Mouse (Mus musculus): ENCODE measurements at regions not wholly inside any gene's neighbourhood (a gene's known extent, or its start where the extent isn't known, plus 50 kb on each side); places are given as distances from the start of the nearest gene placed in this dataset.

DNA sequence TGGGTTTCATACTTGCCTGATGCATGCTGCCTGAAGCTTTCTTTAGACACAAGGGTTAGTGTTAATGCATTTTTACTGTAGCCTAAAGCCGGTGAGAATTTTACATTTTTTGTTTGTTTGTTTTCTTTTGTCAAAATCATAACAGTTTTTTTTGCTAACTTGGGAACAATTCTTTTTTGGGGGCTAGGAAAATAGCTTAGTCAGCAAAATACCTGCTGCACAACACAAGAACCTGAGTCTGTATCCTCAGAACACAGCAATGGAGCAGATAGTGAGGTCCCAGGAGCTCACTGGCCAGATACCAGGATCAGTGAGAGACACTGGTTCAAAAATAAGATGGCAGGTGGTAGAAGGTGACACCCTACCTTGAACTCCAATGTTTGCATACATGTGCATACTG, 72.4 kb upstream of the Dph6 start:
- no peak for TF ChIP-seq POLR2A (IDR thresholded peaks at IDR 0.05; ENCODE audit: control insufficient read depth, low read depth, low read length)
- no peak for TF ChIP-seq CTCF (IDR thresholded peaks at IDR 0.05; ENCODE audit: control insufficient read depth, insufficient read depth, insufficient replicate concordance, low read depth, low read length)

Data from testis, adult 2 months (tissue).